Mouse (Mus musculus): Measurements from ENCODE around the gene C9orf72. TPM values are rescaled to one million over a fixed set of nuclear protein-coding genes. Genes with fewer than 3 reads are reported as not detected.

The C9orf72 gene
- polyA plus RNA-seq, 1 experiment from 2014 or later: 11.7 TPM

GRCm38 (mm10) chr4:35155132-35155922, 70.6 kb downstream of the C9orf72 start:
- H3K27me3 ChIP-seq (replicated peaks; ENCODE audit: control insufficient read depth, insufficient read depth, low read length): no peaks in the 10 kb centered on the region
- WGBS: 20% methylated on average over 20 of the region's 20 CpGs
- ATAC-seq (replicated peaks; ENCODE audit: low FRiP score, low TSS enrichment, low read depth): peak; percentile 61

GRCm38 (mm10) chr4:35154051-35154450, 71.9 kb downstream of the C9orf72 start:
- Histone ChIP-seq H3K4me1 (replicated peaks; ENCODE audit: control insufficient read depth, insufficient read depth, low read length) (peaks cover 14% of the 10 kb centered on the region; the same call in 1 of the 2 replicates), H3K36me3 (ENCODE audit: control insufficient read depth, insufficient read depth, low read length) (no peaks in the 10 kb centered on the region), H3K27me3 (replicated peaks; ENCODE audit: control insufficient read depth, insufficient read depth, low read length) (no peaks in the 10 kb centered on the region), H3K9ac (ENCODE audit: low read length) (no peak overlapping the region), H3K4me2 (ENCODE audit: low read length) (no peak overlapping the region), H3K4me3 (ENCODE audit: low read depth, low read length) (no peak overlapping the region), H3K27ac (ENCODE audit: low read depth) (no peak overlapping the region), H3K9me3 (ENCODE audit: control insufficient read depth, low read length) (no peaks in the 10 kb centered on the region)
- DNase-seq (ENCODE audit: low spot score) (no peak), ATAC-seq (replicated peaks; ENCODE audit: low FRiP score, low TSS enrichment, low read depth) (no peak)
- WGBS: 23% methylated on average over 3 of the region's 3 CpGs

More at GRCm38 (mm10) chr4:35155132-35155922, 70.6 kb downstream of the C9orf72 start:
- Histone ChIP-seq H3K36me3 (ENCODE audit: control insufficient read depth, insufficient read depth, low read length) (no peaks in the 10 kb centered on the region), H3K9ac (ENCODE audit: low read length) (peak overlapping the region; percentile 71), H3K4me2 (ENCODE audit: low read length) (peak overlapping the region; percentile 88), H3K27ac (ENCODE audit: low read depth) (peak overlapping the region; percentile 88), H3K9me3 (ENCODE audit: control insufficient read depth, low read length) (no peaks in the 10 kb centered on the region), H3K4me1 (replicated peaks; ENCODE audit: control insufficient read depth, insufficient read depth, low read length) (peaks cover 14% of the 10 kb centered on the region; the same call in 1 of the 2 replicates), H3K4me3 (ENCODE audit: low read depth, low read length) (peak overlapping the region; percentile 72)
- DNase-seq (ENCODE audit: low spot score): peak; percentile 80

GRCm38 (mm10) chr4:35151756-35152155, 74.2 kb downstream of the C9orf72 start, which contains the start of gene Ifnk:
TSS of gene Ifnk (plus strand) at chr4:35152056.
- Histone ChIP-seq H3K27ac (ENCODE audit: low read depth) (no peak within 1 kb of the TSS), H3K9ac (ENCODE audit: low read length) (no peak within 1 kb of the TSS), H3K4me3 (ENCODE audit: low read depth, low read length) (no peak within 1 kb of the TSS), H3K4me2 (ENCODE audit: low read length) (no peak within 1 kb of the TSS), H3K9me3 (ENCODE audit: control insufficient read depth, low read length) (no peaks in the 10 kb centered on the region), H3K4me1 (replicated peaks; ENCODE audit: control insufficient read depth, insufficient read depth, low read length) (peaks cover 9% of the 10 kb centered on the region; the same call in 1 of the 2 replicates), H3K27me3 (replicated peaks; ENCODE audit: control insufficient read depth, insufficient read depth, low read length) (no peaks in the 10 kb centered on the region), H3K36me3 (ENCODE audit: control insufficient read depth, insufficient read depth, low read length) (no peaks in the 10 kb centered on the region)
- ATAC-seq (replicated peaks; ENCODE audit: low FRiP score, low TSS enrichment, low read depth) (no peak), DNase-seq (ENCODE audit: low spot score) (no peak)
- WGBS: 80% methylated on average over 4 of the region's 4 CpGs

- H3K27ac ChIP-seq (ENCODE audit: low read depth): no peak overlapping the region
- no peaks in the 10 kb centered on the region for H3K27me3 ChIP-seq (replicated peaks; ENCODE audit: control insufficient read depth, insufficient read depth, low read length)
- ATAC-seq (replicated peaks; ENCODE audit: low FRiP score, low TSS enrichment, low read depth) (no peak), DNase-seq (ENCODE audit: low spot score) (no peak)
- no peak overlapping the region for H3K9ac ChIP-seq (ENCODE audit: low read length)
- H3K36me3 ChIP-seq (ENCODE audit: control insufficient read depth, insufficient read depth, low read length): no peaks in the 10 kb centered on the region
- H3K9me3 ChIP-seq (ENCODE audit: control insufficient read depth, low read length): no peaks in the 10 kb centered on the region
- WGBS: 76% methylated on average over 3 of the region's 3 CpGs
- H3K4me2 ChIP-seq (ENCODE audit: low read length): no peak overlapping the region
- H3K4me1 ChIP-seq (replicated peaks; ENCODE audit: control insufficient read depth, insufficient read depth, low read length): peaks cover 14% of the 10 kb centered on the region; the same call in 1 of the 2 replicates
- H3K4me3 ChIP-seq (ENCODE audit: low read depth, low read length): no peak overlapping the region
Observed at GRCm38 (mm10) chr4:35150706-35151105, 75.3 kb downstream of the C9orf72 start.

GRCm38 (mm10) chr4:35148326-35148725, 77.6 kb downstream of the C9orf72 start:
- H3K9me3 ChIP-seq (ENCODE audit: control insufficient read depth, low read length): no peaks in the 10 kb centered on the region
- DNase-seq (ENCODE audit: low spot score): no peak
- H3K27me3 ChIP-seq (replicated peaks; ENCODE audit: control insufficient read depth, insufficient read depth, low read length): no peaks in the 10 kb centered on the region
- no peak overlapping the region for H3K4me2 ChIP-seq (ENCODE audit: low read length)
- WGBS: 87% methylated on average over 4 of the region's 4 CpGs
- H3K9ac ChIP-seq (ENCODE audit: low read length): no peak overlapping the region
- H3K4me3 ChIP-seq (ENCODE audit: low read depth, low read length): no peak overlapping the region
- no peak overlapping the region for H3K27ac ChIP-seq (ENCODE audit: low read depth)
- H3K36me3 ChIP-seq (ENCODE audit: control insufficient read depth, insufficient read depth, low read length): no peaks in the 10 kb centered on the region
- ATAC-seq (replicated peaks; ENCODE audit: low FRiP score, low TSS enrichment, low read depth): no peak
- H3K4me1 ChIP-seq (replicated peaks; ENCODE audit: control insufficient read depth, insufficient read depth, low read length): peaks cover 11% of the 10 kb centered on the region; the same call in 1 of the 2 replicates

DNA sequence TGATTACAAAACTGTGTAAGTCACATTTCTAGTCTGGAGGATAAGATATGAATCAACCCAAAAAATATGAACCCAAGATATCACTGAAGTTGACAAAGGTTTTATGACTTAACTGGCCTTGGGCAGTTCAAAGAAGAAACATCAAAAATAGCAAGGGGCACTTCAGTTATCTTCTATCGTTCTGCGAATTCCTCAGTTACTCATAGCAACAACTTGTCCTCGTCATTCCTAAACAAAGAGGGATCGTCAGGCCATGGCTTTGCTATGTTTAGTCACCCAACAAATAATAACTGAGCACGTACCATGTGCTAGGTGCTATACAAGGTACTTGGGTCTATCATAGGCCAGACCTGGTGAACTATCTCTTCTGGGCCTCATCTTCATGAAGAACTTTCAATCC, 79.4 kb downstream of the C9orf72 start:
- no peaks in the 10 kb centered on the region for H3K27me3 ChIP-seq (replicated peaks; ENCODE audit: control insufficient read depth, insufficient read depth, low read length)
- DNase-seq (ENCODE audit: low spot score): no peak
- no peak overlapping the region for H3K4me3 ChIP-seq (ENCODE audit: low read depth, low read length)
- peaks cover 11% of the 10 kb centered on the region; the same call in 1 of the 2 replicates for H3K4me1 ChIP-seq (replicated peaks; ENCODE audit: control insufficient read depth, insufficient read depth, low read length)
- no peak overlapping the region for H3K4me2 ChIP-seq (ENCODE audit: low read length)
- no peak overlapping the region for H3K27ac ChIP-seq (ENCODE audit: low read depth)
- WGBS: 72% methylated on average over 5 of the region's 5 CpGs
- H3K9ac ChIP-seq (ENCODE audit: low read length): no peak overlapping the region
- H3K9me3 ChIP-seq (ENCODE audit: control insufficient read depth, low read length): no peaks in the 10 kb centered on the region
- ATAC-seq (replicated peaks; ENCODE audit: low FRiP score, low TSS enrichment, low read depth): no peak
- H3K36me3 ChIP-seq (ENCODE audit: control insufficient read depth, insufficient read depth, low read length): no peaks in the 10 kb centered on the region

GRCm38 (mm10) chr4:35145726-35146125, 80.2 kb downstream of the C9orf72 start:
- H3K4me3 ChIP-seq (ENCODE audit: low read depth, low read length): no peak overlapping the region
- H3K27ac ChIP-seq (ENCODE audit: low read depth): no peak overlapping the region
- peaks cover 11% of the 10 kb centered on the region; the same call in 1 of the 2 replicates for H3K4me1 ChIP-seq (replicated peaks; ENCODE audit: control insufficient read depth, insufficient read depth, low read length)
- H3K9ac ChIP-seq (ENCODE audit: low read length): no peak overlapping the region
- ATAC-seq (replicated peaks; ENCODE audit: low FRiP score, low TSS enrichment, low read depth) (no peak), DNase-seq (ENCODE audit: low spot score) (no peak)
- no peaks in the 10 kb centered on the region for H3K9me3 ChIP-seq (ENCODE audit: control insufficient read depth, low read length)
- H3K4me2 ChIP-seq (ENCODE audit: low read length): no peak overlapping the region
- no peaks in the 10 kb centered on the region for H3K27me3 ChIP-seq (replicated peaks; ENCODE audit: control insufficient read depth, insufficient read depth, low read length)
- WGBS: 81% methylated on average over 10 of the region's 10 CpGs
- H3K36me3 ChIP-seq (ENCODE audit: control insufficient read depth, insufficient read depth, low read length): no peaks in the 10 kb centered on the region

GRCm38 (mm10) chr4:35143472-35144102, 82.4 kb downstream of the C9orf72 start:
- H3K4me3 ChIP-seq (ENCODE audit: low read depth, low read length): no peak overlapping the region
- ATAC-seq (replicated peaks; ENCODE audit: low FRiP score, low TSS enrichment, low read depth) (no peak), DNase-seq (ENCODE audit: low spot score) (no peak)
- no peak overlapping the region for H3K9ac ChIP-seq (ENCODE audit: low read length)
- 37% methylated on average over 12 of the region's 12 CpGs for WGBS
- no peaks in the 10 kb centered on the region for H3K9me3 ChIP-seq (ENCODE audit: control insufficient read depth, low read length)
- H3K36me3 ChIP-seq (ENCODE audit: control insufficient read depth, insufficient read depth, low read length): no peaks in the 10 kb centered on the region
- no peaks in the 10 kb centered on the region for H3K27me3 ChIP-seq (replicated peaks; ENCODE audit: control insufficient read depth, insufficient read depth, low read length)
- H3K4me2 ChIP-seq (ENCODE audit: low read length): 0 out of 2 replicates have a peak overlapping the region, but pooled peaks have one; percentile 2
- H3K27ac ChIP-seq (ENCODE audit: low read depth): peak overlapping the region; percentile 47; the same call in 1 of the 2 replicates
- H3K4me1 ChIP-seq (replicated peaks; ENCODE audit: control insufficient read depth, insufficient read depth, low read length): peaks cover 11% of the 10 kb centered on the region; the same call in 1 of the 2 replicates
